Mouse (Mus musculus) limb, embryonic 10.5 days (tissue): ENCODE data around the gene Aars. TPM values are rescaled to one million over a fixed set of nuclear protein-coding genes. Genes with fewer than 3 reads are reported as not detected.
A peak's percentile ranks its signal among the peaks of the same experiment; 100 is the strongest.
"Not testable (repeated sequence)": the region's sequence is repeated elsewhere in the genome, so short reads cannot be mapped to it uniquely, and the experiment has no call there.

Experiments
- DNase-seq: peaks from one replicate; pipeline ENCODE4 v3.0.0-alpha.2; 2017; ENCODE audit warnings: low spot score
- H3K27ac ChIP-seq: fragments of 300-500 bp; sonication (generic); 2 replicates; pipeline ENCODE4 v1.5.1; 2016; ENCODE audit warnings: mild to moderate bottlenecking
- H3K27me3 ChIP-seq: fragments of 300-500 bp; sonication (generic); 2 replicates; pipeline ENCODE4 v1.6.1; 2016; ENCODE audit warnings: low read depth, mild to moderate bottlenecking; ENCODE audit not compliant: poor library complexity, severe bottlenecking
- H3K36me3 ChIP-seq: fragments of 300-500 bp; sonication (generic); 2 replicates; pipeline ENCODE4 v1.6.1; 2016; ENCODE audit warnings: mild to moderate bottlenecking, moderate library complexity
- H3K4me1 ChIP-seq: fragments of 300-500 bp; sonication (generic); 2 replicates; pipeline ENCODE4 v1.6.1; 2016
- H3K4me3 ChIP-seq: fragments of 300-500 bp; sonication (generic); 2 replicates; pipeline ENCODE4 v1.5.1; 2016; ENCODE audit warnings: mild to moderate bottlenecking, moderate library complexity
- H3K9me3 ChIP-seq: fragments of 300-500 bp; sonication (generic); replicated peaks from 2 replicates; pipeline ENCODE4 v1.6.1; 2016; ENCODE audit warnings: mild to moderate bottlenecking
- WGBS: fragments of 180-500 bp; shearing (Covaris S2); methylation state at CpG from one replicate; pipeline ENCODE4 v1.1.7; 2016; 5-methylcytosine and 5-hydroxymethylcytosine counted together
- polyA plus RNA-seq: library from polyadenylated mRNA; unstranded; fragments of >200 nt; fragmentation: Nextera tagmentation; extraction: Ambion mirVana; gene quantifications from 2 replicates; pipeline ENCODE4 v1.2.1, GENCODE M21; 2016

Gene Aars
- polyA plus RNA-seq, 1 experiment from 2014 or later = 81.8 TPM

DNA sequence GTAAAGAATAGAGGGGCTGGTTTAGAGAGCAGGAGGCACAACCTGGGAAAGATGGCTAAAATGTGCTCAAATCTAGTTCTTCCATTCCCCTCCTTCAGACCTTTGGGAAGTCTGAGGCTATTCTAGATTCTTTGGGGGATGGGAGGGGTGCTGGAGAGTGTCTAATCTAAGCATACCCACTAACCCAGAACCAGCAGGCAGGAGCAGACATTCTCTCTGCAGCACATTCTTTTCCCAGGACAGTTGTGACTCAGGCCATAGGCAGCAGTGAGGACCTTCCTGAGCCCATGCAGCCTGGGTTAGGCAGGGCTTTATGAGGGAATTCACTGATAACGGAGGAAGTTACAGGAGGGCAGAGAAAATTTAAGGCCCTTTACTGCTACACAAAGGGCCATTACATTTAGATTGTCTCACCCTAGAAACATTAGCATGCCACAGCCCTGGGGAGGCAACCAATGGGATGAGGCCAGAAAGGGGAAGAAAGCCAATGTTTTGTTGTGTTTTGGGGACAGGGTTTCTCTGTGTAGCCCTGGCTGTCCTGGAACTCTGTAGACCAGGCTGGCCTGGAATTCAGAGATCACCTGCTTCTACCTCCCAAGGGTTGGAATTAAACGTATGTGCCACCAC, 26.1 kb downstream of the Aars start:
- no peak overlapping the region for H3K27ac ChIP-seq
- no peak for DNase-seq
- no peak overlapping the region for H3K4me3 ChIP-seq
- peaks cover 48% of the 10 kb centered on the region for H3K4me1 ChIP-seq
- 69% methylated on average over 2 of the region's 2 CpGs for WGBS
- H3K27me3 ChIP-seq = no peaks in the 10 kb centered on the region
- peaks cover 46% of the 10 kb centered on the region for H3K36me3 ChIP-seq
- no peaks in the 10 kb centered on the region for H3K9me3 ChIP-seq

DNA sequence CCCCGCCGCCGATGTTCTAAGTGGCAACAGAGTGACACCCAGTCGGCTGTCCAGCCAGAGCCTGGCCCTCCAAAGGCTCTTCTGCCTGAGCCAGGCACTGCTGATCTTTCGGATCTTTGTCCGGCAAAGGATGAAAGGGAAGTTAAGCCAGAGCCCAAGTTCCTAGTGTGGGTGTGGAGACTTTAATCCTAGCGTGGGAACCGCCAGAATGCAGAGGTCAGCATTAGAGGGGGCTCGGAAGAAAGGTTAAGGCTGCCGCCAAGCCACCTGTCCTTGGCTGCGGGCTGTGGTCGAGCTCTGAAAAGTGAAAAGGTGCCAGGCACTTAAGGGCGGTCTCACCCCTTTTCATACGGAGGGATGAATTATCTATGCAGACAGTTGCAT, 28.7 kb downstream of the Aars start:
- Histone ChIP-seq H3K4me1 (peaks cover 48% of the 10 kb centered on the region), H3K27me3 (no peaks in the 10 kb centered on the region), H3K27ac (peak overlapping the region; percentile 78), H3K4me3 (peak overlapping the region; percentile 74), H3K9me3 (no peaks in the 10 kb centered on the region), H3K36me3 (peaks cover 22% of the 10 kb centered on the region)
- WGBS = under 1% methylated on average over 14 of the region's 14 CpGs
- peak; percentile 59 for DNase-seq

DNA sequence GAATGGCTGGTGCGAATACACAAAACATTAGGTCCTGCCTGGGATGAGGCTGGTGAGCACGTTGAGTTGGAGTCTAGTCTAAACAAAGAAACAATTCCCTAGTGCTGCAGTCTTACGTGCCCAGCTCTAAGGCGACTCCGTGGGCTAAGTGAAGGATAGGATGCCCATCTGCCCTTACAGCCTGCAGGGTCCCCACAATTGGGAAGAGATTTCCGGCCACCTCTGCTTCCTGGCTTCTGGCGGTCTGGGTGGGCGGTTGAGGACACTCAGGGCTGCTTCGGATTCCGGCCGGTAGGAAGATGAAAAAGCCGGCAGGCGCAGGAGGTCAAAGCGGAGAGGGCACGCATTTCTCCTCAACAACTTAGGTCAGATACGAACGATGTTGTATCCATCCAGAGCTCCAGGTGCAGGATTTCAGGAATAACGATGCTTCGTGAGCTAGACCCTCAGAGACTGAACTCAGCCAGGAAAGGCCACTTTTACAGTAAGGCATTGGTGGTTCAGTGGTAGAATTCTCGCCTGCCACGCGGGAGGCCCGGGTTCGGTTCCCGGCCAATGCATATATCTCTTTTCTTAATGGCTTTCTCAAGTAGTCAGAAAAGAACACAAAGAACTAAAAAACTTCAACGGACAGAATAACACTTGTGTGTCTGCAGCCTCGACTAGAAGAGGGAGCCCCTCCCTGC, 29.3 kb downstream of the Aars start:
- H3K4me1 ChIP-seq = peaks cover 44% of the 10 kb centered on the region
- peak overlapping the region; percentile 74 for H3K4me3 ChIP-seq
- DNase-seq = peak; percentile 94
- H3K36me3 ChIP-seq = peaks cover 21% of the 10 kb centered on the region
- WGBS = under 1% methylated on average over 27 of the region's 27 CpGs
- H3K27ac ChIP-seq = peak overlapping the region; percentile 78
- no peaks in the 10 kb centered on the region for H3K27me3 ChIP-seq
- H3K9me3 ChIP-seq = no peaks in the 10 kb centered on the region

DNA sequence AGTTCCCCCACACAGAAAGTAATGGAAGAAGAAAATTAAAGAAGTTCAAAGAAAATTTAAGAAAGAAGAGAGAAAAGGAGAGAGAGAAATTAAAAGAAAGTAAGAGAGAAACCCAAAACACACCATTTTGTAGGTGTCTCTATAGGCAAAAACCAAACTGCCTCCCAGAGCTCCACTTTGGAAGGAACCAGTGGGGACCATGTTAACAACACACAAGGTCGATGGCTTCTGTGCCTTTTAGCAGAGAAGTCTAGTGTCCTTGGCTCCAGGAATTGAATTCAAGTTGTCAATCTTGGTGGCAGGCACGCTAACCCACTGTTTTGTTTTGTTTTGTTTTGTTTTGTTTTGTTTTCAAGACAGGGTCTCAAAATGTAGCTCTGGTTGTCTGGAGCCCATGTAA, 29.9 kb downstream of the Aars start:
- WGBS = 68% methylated on average over 2 of the region's 2 CpGs
- peaks cover 14% of the 10 kb centered on the region for H3K36me3 ChIP-seq
- H3K4me3 ChIP-seq = peak overlapping the region; percentile 74
- H3K9me3 ChIP-seq = no peaks in the 10 kb centered on the region
- H3K27me3 ChIP-seq = no peaks in the 10 kb centered on the region
- peak overlapping the region; percentile 53; the same call in 1 of the 2 replicates for H3K27ac ChIP-seq
- no peak for DNase-seq
- peaks cover 37% of the 10 kb centered on the region for H3K4me1 ChIP-seq

DNA sequence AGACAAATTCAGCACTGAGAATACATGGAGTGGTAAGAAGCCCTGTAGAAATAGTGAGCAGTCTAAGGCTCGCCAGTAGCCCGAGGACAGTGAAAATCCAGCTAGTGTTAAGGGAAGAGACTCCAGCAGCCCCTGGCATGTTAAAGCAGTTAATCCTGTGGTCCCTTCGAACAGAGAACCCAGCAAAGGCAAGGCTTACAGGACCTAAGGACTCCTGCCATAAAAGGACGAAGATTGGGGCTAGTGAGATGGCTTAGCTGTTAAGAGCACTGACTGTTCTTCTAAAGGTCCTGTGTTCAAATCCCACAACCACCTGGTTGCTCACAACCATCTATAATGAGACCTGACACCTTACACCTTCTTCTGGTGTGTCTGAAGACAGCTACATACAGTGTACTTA, 33.4 kb downstream of the Aars start:
- Histone ChIP-seq H3K27me3 (no peaks in the 10 kb centered on the region), H3K4me3 (no peak overlapping the region), H3K9me3 (no peaks in the 10 kb centered on the region), H3K4me1 (peaks cover 16% of the 10 kb centered on the region), H3K36me3 (no peaks in the 10 kb centered on the region), H3K27ac (no peak overlapping the region)
- no peak for DNase-seq
- WGBS = 71% methylated on average over 4 of the region's 4 CpGs

DNA sequence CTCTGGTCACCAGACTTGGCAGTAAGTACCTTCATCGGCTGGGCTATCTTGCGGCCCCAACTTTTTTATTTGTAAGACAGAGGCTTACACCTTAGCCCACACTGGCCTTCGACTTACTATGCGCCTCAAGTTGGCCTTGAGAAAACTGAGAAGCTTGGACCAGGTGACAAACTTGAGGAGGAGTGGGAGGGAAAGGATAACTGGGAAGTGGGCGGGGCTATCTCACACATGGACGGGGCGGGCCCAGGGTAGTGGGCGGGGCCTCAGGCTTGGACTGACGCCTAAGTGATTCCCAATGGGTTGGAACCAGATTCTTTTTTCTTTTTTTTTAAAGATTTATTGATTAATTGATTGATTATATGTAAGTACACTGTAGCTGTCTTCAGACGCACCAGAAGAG, 34.5 kb downstream of the Aars start:
- Histone ChIP-seq H3K9me3 (no peaks in the 10 kb centered on the region), H3K27me3 (no peaks in the 10 kb centered on the region), H3K4me3 (no peak overlapping the region), H3K27ac (no peak overlapping the region), H3K4me1 (peaks cover 7% of the 10 kb centered on the region; the same call in 1 of the 2 replicates), H3K36me3 (no peaks in the 10 kb centered on the region)
- WGBS = 24% methylated on average over 10 of the region's 10 CpGs
- peak; percentile 49 for DNase-seq

DNA sequence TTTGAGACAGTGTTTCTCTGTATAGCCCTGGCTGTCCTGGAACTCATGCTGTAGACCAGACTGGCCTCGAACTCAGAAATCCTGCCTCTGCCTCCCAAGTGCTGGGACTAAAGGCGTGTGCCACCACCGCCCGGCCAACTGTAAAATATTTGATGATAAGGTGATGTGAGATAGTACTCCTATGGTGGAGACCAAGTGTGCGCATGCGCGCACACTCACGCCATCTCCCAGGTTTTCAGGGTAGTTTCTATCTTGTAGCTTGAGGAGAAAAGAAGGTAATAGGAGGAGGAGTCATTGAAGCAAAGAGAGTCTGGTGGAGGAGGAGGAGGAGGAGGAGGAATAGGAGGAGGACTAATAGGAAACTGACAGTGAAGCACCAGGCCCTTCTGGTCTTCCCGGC, 35.7 kb downstream of the Aars start:
- 91% methylated on average over 9 of the region's 9 CpGs for WGBS
- not testable (repeated sequence) for DNase-seq, H3K27ac ChIP-seq, H3K4me3 ChIP-seq, H3K4me1 ChIP-seq, H3K27me3 ChIP-seq, H3K36me3 ChIP-seq, H3K9me3 ChIP-seq

DNA sequence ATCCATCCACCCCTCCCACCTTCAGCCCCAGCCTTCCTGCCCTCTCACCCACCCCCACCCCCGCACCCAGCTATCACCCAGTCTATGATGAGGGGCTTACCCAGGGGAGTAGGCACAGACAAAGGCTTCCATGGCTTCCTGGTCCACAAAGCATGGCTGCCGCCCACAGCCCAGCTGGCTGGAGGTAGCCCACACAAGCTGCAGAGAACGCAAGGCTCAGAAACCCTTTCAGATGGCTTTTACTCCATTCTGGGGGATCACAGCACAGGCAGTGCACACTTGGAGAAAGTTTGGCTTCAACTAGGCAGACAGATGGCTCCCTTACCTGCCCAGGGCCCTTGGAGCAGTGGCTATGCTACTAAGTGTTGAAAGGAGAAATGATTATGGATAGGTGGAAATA, 43.0 kb downstream of the Aars start:
- 83% methylated on average over 3 of the region's 3 CpGs for WGBS
- peaks cover 10% of the 10 kb centered on the region for H3K4me1 ChIP-seq
- H3K9me3 ChIP-seq = no peaks in the 10 kb centered on the region
- no peaks in the 10 kb centered on the region for H3K27me3 ChIP-seq
- DNase-seq = no peak
- no peaks in the 10 kb centered on the region for H3K36me3 ChIP-seq
- no peak overlapping the region for H3K4me3 ChIP-seq
- H3K27ac ChIP-seq = no peak overlapping the region

DNA sequence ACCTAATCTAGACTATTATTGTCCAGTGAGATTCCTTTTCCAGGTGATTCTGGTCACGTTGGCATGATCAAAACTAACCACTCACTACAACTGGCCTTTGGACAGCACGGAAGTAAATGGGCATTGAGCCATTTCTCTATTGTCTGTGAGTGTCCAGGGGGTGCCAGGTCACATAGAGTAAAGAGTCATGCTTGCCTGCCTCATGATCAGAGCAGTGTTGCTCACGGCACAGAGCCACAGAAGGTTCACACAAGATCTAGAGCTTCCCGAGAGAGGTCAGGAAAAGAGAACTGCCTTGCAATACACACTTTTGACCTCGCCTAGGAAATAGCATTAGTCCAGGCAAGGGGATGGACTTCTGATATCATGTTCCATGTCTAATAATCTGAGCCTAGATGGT, 46.5 kb downstream of the Aars start:
- H3K27me3 ChIP-seq = no peaks in the 10 kb centered on the region
- H3K4me3 ChIP-seq = no peak overlapping the region
- H3K4me1 ChIP-seq = peaks cover 18% of the 10 kb centered on the region
- no peaks in the 10 kb centered on the region for H3K36me3 ChIP-seq
- H3K27ac ChIP-seq = no peak overlapping the region
- no peak for DNase-seq
- WGBS = 80% methylated on average over 5 of the region's 5 CpGs
- no peaks in the 10 kb centered on the region for H3K9me3 ChIP-seq

DNA sequence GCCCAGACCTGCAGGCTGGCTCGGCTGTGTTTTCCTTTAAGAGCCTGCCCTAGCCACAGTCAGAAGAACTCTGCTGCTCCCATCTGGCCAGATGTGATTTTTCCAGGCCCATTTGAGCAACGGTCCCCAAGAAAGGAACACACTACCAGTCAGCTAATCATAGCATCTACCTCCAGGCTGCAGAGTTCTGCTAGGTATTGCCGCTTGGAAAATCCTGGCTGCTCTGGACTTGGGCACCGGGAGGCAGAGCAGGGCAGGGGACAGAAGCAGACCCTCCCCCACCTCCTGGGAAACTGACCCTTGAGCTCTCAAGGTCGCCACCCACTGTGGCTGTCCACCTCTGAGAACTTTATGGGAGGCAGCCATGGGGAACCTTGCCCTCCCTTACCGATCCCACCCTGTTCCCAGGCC, 46.9 kb downstream of the Aars start:
- no peaks in the 10 kb centered on the region for H3K9me3 ChIP-seq
- no peak overlapping the region; the same call in 1 of the 2 replicates for H3K4me3 ChIP-seq
- H3K36me3 ChIP-seq = no peaks in the 10 kb centered on the region
- no peak for DNase-seq
- no peaks in the 10 kb centered on the region for H3K27me3 ChIP-seq
- H3K27ac ChIP-seq = peak overlapping the region; percentile 30; the same call in 1 of the 2 replicates
- peaks cover 18% of the 10 kb centered on the region for H3K4me1 ChIP-seq
- WGBS = 38% methylated on average over 6 of the region's 6 CpGs

DNA sequence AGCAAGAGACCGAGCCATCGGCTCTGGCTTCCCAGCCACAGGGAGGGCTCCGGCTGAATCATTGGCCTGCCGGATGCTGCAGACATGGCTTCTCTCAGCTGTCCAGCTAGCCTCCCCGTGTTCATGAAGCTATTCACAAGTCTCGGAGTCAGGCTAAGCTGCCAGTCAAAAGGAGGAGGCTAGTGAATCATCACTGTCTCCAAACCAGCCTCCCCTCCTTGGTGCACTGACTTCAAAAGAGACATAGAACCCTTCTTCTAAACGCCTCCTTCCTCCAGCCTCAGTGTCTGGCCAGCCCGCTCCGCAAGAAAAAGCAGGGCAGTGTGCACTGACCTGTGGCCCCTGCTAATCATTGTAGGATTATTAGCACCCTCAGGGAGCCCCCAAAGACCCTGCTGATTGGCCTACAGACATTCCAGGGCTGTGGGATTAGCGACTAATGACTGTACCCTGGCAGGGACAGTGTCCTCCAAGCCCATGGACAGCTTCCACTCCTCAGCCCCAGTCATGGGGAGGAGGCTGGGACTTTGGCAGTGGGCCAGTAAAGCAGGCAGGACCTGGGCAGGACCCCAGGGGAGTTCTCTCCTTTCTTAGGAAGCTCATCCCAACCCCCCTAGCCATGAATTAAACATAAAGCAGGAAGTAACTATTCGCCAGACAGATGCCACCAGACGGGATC, 48.8 kb downstream of the Aars start:
- Histone ChIP-seq H3K27me3 (no peaks in the 10 kb centered on the region), H3K36me3 (no peaks in the 10 kb centered on the region), H3K27ac (no peak overlapping the region), H3K9me3 (no peaks in the 10 kb centered on the region), H3K4me3 (no peak overlapping the region), H3K4me1 (peaks cover 18% of the 10 kb centered on the region)
- WGBS = 62% methylated on average over 12 of the region's 12 CpGs
- no peak for DNase-seq

DNA sequence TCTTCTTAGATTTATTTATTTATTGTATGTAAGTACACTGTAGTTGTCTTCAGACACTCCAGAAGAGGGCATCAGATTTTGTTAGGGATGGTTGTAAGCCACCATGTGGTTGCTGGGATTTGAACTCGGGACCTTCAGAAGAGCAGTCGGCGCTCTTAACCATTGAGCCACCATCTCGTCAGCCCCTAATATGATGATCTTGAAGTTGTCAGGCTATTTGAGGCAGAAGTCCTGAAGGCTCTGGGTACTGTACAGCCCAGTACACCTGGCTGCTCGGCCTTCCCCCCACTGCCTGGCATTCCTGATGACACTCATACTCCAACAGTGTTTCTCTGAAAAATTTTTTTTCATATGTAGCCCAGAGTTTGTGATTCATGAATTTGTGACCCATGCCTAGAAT, 51.0 kb downstream of the Aars start:
- not testable (repeated sequence) for H3K4me3 ChIP-seq, H3K36me3 ChIP-seq, H3K9me3 ChIP-seq, DNase-seq, H3K27ac ChIP-seq, H3K27me3 ChIP-seq
- H3K4me1 ChIP-seq = peaks cover 18% of the 10 kb centered on the region
- WGBS = 93% methylated on average over 5 of the region's 5 CpGs

DNA sequence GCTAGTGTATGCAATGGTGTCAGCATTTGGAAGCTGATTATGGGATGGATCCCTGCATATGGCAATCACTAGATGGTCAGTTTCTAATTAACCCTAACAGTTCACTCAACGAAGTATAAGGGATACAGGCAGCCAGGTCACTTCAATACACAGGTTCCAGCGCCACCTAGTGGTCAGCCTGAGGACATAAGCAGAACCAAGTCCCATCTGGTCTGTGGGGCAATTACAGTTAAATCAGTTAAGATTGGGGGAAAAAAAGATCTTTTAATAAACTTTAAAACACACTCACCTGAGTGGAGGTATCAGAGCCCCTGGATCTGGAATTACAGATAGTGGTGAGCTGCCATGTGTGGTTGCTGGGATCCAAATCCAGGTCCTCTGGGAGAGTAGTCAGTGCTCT, 57.2 kb downstream of the Aars start:
- Histone ChIP-seq H3K27me3 (no peaks in the 10 kb centered on the region), H3K36me3 (no peaks in the 10 kb centered on the region), H3K4me1 (peaks cover 6% of the 10 kb centered on the region), H3K4me3 (no peak overlapping the region), H3K9me3 (no peaks in the 10 kb centered on the region), H3K27ac (no peak overlapping the region)
- 2% methylated on average over 2 of the region's 2 CpGs for WGBS
- DNase-seq = peak; percentile 90
